Mouse (Mus musculus) thymus, postnatal 25 days (tissue): ENCODE results near the gene Zdhhc14.

ENCODE experiments used
- DNase-seq: peaks from one replicate; pipeline ENCODE4 v3.0.0; 2022

Gene Zdhhc14

DNA sequence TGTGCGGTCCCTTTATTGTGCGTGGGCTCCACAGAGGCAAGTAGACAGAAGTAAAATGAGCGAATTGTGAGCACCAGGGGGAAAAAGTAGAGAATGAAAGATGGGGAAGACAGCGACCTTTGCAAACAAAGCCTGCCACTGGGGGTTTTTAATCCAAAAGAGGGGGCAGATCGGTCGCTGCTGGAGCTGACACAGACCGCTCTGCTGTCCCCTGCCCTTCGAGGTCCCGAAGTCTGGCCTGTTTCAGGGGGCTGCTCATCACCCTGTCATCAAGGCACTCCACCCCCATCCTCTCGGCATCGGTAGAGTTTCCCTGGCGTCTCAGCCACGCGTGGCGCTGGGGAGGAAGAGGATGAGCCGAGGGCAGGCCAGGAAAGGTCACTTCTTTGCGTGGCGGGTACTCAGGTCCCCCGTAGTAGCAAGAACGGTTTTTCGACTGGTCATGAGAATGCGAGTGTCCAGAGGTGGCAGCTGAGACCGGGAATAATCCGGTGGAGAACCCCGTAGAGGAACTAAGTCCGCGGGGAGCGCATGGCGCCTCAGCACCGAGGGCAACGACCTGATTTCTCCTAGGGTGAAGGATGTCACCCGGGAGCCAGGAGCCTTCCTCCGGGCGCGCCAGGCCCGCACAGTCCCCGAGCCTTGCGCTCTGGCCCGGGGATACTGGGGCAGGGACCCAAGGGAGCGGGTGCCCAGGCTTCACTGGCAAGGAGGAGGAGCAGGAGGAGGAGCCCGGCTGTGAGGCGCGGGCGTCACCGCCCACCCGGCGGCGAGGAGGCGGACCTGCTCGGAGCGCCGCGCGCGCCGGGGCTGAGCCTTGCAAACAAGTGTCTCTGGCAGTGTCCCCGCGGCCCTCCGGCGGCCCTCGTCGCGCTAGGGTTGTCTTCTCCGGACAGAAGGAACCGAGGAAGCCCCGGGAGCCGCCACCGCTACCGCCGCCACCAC lies at the start of gene Zdhhc14:
Zdhhc14 (plus strand) TSS at position 757 of the 945 bp plus-strand sequence.
- DNase-seq, result peak; percentile 94

DNA sequence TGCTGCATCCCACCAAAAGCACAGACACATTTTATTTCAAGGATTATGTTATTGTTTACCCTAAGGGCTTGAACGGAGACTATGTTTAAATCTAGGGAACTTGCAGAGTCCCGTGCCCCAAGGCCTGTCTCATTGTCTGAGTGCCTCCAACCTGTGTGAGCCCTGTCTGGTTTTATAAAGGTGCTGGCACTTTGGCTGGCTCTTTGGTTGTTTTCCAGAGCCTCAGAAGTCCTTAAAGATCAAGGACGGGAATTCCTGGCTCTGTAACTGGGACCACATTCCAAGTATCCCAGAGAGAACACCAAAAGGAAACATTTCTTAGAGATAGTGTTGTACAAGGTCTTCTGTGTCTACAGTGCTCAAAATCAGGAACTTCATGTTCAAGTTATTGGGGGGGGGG lies 49.1 kb upstream of the Zdhhc14 start:
- DNase-seq, result no peak

DNA sequence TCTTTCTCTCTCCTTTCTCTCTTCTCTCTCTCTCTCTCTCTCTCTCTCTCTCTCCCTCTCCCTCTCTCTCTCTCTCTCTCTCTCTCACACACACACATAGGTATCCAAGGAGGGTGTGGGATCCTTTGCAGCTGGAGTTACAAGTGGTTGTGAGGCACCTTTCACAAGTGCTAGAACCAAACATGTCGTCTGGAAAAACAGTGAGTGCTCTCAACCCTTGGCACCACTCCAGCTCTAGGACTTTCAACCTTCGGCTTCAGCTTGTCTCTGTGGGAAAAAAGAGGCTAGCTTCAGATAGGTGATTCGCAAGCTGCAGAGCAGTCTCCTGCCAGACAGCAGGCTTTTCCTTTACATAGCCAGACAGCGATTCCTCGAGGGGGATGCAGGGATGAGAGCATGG lies 48.6 kb upstream of the Zdhhc14 start:
- peak; percentile 24 for DNase-seq

DNA sequence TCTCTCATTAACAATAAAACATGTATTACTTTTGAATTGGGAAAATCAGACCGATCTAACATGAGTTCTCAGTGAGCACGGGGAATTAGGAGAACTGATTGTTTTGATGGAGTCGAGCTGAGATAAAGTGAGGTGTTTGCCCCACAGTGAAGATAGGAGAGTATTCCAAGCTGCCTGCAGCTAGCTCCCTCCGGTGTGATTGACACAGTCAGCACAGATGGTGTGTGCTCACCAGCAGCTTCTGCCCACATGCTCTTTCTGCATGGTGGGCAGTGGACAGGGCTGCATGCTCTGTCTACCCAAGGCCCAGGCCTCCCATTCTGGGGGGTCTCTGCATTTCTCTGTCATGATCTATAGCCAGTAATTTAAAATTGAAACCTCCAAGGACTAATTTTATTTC lies 38.7 kb upstream of the Zdhhc14 start:
- no peak for DNase-seq

DNA sequence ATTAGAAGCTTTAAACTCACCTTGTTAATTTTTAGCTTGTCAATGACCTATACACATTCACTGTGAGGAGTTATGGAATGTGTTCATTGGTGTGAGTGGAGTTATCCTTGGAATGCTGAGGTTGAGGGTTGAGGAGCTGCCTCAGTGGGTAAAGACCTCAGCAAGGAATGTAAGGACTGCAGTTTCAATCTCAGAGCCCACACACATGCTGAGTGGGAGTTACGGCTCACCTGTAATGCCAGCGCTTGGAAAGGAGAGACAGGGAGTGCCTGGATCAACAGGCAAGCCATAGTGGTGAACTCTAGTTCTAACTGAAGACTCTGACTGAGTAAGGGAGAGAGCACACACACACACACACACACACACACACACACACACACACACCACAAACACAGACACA lies 28.4 kb upstream of the Zdhhc14 start:
- DNase-seq, result no peak

DNA sequence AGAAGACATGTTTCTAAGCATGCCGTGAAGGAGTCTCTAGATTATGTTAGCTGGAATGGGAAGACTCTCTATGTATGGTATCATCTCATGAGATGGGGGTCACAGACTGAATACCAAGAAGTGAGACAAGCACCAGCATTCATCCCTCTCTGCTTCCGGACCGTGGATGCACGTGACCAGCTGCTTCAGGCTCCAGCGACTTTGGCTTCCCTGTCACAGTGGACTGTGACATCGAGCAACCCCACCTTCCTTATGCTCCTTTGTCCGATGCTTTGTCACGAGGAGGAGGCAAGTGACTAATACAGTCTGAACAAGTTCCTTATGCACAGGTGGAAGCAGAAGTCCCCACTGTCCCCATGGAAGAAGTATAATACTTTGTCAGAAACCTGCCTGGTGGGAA lies 25.6 kb upstream of the Zdhhc14 start:
- no peak for DNase-seq

DNA sequence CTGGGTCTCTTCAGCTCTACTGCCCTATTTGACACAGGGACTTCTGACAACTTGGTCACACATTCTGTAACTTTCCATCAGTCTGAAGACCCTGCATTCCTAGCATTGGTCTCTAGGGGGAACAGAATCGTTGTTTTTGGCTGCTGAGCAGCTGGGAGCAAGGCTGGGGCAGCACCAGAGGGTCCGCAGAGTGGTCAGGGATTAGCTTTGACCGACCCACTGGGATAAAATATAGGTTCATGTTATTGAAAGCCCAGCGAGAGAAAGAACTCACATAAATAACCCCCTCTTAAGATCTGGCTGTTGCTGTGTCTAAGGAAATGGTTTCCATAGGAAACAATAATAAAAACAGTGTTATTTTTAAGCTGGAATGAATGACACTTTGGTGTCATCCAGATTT lies 25.2 kb upstream of the Zdhhc14 start:
- DNase-seq, result no peak

DNA sequence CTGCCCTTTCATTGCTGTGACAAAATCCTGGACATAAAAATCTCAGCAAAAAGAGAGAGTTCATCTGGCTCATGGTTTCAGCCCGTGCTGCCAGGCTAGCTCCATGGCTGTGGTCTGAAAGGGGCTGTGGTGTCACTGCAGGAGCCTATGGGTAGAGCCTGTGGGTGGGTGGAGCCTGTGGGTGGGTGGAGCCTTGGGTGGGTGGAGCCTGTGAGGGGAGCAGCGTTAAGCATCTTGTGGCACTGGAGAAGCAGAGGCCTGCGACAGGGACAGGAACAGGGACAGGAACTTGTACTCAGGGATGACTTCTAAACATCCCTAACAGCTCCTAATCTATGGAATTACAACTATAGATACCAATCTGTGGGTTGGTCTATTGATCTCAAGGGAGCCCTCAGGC lies 20.1 kb upstream of the Zdhhc14 start:
- DNase-seq, result no peak

DNA sequence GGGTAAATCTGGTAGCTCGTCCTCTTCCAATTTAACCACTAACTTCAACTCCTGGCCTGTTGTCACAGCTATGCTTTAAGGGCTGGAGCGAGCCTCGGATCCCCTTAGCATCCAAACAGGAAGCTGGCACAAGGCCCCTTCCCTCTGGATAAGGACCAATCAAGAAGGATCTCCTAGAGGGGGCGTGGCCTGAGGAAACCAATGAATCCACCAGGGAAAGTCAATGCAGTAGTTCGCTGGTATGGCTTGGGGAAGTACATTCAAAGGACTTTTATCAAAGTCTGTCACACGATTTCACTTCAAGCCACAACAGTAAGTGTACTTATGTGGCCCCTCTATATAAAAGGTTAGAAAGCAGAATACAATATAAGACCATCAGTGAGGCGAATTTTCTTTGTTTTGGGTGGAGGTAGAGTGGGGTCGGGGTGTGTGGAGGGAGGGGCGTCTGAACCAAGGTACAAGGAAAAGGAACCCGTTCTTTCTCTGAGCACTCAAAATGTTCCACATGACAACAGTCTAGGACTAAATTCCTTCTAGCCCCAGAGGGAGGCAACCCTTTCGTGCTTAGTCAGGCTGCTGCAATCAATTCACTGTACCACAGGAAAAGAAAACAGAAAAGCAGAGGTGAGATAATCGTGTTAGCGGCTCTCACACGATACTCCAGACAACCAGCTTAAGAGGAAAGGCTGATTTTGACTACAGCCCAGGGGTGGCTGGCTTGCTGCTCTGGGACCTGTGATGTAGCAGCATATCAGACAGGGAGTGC lies 16.2 kb upstream of the Zdhhc14 start:
- no peak for DNase-seq

DNA sequence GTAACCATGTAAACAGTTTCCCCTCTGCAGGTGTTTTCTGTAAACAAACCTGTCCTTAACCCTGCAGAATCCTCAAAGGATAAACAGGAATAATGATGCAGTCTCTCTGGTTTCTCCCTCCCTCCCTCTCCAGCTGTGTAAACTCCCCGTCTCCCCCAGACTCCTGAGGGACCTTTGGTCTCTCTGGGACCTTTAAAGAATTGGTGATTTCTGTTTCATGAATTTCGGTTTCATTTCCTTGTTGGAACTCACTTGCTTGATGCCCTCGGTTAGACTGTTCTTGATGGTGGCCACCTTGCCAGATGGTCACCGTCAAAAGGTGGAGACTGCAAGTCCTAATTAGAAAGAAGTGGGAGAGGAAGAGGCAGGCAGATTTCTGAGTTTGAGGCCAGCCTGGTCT lies 8.9 kb upstream of the Zdhhc14 start:
- no peak for DNase-seq

DNA sequence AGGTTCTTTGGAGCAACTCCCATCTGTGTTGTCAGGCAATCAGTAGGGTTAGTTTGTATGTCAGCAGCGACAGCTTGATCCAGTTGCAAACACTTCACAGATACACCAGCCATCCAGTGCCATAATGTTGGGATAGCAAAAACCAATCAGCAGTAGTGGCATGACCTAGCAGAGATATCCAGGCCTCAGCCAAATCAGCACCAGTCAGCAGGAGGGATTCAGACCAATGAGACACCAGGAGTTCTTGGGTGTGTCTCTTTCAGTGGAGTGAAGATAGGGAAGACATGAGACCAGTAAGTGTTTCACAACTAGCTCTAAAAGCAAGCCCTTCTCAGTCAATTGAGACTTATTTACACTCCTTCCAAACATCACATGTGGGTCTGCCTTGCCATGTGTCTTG lies 7.7 kb upstream of the Zdhhc14 start:
- no peak for DNase-seq

DNA sequence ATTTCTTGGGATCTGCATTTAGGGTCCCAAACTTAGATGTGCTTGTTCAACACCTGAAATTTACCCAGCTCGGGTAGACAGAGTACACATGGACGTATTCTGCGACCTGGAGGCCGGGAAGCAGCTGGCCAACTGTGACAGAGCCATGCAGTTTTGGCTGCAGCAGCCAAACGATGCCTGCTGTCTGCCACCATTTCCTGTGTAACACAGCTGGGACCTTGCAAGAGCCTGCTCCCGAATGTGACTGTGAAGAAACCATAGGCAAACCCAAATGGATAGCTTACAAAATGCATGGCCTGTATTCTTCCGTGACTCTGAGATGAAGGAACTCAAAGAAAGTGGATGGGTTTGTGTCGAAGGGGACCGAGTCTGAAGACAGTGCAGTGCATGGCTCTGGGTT lies 4.2 kb upstream of the Zdhhc14 start:
- peak; percentile 73 for DNase-seq

DNA sequence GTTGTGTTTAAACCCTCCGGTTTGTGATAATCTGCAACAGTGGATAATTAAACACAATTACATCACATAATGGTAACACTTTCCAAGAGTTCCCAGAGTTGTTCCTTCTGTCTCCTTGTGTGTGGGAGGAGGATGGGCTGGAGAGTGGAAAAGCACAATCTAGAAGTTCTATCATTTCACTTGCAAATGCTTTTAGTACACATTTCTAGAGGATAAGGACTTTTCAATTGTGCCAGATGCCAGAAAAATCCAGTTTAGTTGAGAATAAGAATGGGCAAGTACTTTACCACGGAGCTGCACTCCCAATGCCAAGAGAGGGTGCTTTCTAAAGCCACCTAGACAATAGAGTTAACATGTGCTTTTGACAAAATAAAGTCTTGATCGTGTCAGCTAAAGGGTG lies 2.0 kb upstream of the Zdhhc14 start:
- no peak for DNase-seq

DNA sequence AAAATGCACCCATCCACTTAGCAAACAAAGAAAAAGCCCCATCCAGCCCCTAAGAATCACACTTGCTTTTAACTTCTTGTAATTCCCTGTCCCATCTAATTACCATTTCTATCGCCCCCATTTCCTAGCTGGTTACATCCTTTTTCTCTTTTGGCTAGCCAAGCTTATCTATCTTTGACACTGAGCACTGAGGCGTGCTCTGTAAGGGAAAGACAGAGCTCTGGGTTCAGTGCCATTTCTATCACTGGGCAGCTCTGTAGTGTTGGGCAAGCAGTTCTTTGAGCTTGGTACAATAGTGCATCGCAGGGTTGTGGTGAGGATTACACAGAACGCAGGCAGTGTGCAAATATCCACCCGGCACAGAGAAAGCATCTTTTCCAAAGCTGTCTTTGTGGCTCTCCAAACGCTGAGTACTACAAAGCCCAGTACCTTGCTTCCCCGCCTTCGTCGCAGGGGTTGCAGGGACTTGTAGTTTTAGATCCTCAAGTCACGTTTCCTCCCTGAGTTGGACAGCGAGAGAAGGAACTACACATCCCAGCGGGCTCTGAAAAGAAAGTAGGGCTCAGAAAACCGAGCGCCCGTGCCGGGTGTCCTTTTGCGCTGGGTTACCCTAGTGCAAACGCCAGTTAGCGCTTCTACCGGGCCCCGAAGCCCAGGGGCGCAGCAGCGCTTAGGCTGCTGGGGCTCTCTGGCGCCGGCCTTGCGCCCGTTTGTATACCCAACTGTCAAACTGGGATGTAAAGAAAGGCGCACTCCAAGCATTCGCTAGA lies 1.1 kb upstream of the Zdhhc14 start:
- DNase-seq, result peak; percentile 90

DNA sequence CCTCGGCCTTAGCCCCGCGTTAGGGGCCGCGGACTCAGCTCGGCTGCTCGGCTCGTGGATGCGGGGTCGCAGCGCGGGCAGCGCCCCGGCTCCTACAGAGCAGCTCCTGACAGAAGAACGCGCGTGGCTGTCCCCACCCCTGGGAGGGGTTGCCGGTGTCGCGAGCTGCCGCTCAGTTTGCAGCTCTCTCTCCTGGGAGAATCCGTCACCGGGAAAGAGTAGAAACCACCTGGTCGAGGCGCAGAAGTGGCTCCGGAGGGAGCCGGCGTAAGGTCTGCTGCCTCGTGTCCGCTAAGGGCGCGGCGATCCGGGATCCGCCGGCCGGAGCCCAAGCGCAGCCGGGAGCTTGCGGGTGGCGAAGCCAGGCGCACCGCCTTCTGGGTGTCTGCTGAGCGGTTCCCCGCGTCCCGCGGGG lies 396 bp downstream of the Zdhhc14 start:
- DNase-seq, result no peak

DNA sequence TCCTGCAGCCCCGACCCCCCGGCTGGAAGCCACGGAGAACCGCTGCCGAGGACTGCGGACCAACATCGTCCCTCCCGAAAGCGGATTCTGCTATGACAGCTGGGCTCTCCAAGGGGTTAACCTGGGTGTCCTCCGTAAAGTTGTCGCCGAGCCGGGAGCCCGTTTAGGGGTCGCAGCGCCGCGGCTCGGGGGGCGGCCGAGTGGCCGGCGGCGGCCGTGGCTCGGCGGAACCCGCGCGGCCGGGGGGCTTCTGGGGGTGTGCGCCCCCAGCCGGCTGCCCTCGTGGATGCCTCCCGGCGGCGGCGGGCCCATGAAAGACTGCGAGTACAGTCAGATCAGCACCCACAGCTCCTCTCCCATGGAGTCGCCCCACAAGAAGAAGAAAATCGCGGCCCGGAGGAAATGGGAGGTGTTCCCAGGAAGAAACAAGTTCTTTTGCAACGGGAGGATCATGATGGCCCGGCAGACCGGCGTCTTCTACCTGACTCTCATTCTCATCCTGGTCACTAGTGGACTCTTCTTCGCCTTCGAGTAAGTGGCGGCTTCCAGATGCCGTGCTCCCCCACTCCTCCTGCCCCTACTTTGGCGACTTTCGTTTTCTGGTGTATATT lies 909 bp downstream of the Zdhhc14 start:
- peak; percentile 67 for DNase-seq

DNA sequence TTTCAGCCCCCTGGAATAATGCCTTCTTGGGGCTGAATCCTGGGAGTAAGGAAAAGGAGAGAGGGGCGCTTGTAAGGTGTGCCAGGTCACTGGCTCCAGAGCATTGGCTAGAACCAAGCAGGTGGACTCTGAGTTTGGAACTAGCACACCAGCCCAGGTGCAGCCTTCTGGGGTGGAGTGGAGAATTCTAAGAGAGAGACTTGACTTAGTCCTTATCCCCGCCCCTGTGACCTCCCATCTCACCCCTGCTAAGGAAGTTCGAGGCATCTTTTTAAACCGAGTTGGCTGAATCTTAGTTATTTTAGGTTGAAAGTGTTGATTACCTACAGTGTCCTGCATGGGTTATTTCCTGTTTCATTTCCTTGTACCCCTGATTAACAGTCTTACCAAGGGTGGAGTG lies 1.5 kb downstream of the Zdhhc14 start:
- peak; percentile 57 for DNase-seq

DNA sequence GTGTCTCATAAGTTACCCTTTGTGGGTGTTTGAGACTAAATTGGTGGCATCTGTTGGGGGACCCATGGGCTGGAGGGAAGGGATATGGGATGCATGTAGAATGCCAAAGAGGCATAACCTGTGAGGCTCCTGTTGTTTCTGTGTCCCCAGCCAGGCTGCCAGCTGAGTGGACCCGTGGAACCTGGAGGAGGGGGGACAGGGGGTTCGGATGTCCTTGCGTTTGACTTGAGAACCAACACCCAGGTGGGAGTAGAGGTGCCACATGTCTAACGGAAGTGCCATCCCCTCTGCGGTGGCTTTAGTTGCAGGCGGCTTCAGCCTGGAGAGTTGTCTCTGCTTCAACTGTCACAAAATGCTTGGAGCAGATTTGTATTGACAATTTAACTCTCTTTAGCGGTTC lies 2.5 kb downstream of the Zdhhc14 start:
- no peak for DNase-seq

DNA sequence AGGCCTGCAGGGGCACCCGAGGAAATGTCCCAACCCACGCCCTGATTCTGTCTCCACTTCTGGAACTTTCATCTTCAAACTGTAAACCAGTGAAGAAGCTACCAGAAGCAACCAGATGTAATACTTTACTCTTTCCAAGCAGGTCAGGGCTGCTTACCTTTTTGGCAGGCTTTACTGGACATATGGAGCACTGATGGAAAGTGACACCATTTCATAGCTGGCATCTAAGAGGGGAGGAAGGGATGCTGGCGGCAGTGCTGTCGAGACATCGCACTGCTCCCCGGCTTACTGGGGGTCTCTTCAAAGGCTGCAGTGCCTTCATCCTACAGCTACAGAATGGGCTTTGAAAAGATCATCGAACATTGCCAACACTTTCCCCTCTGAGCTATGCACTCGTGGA lies 5.3 kb downstream of the Zdhhc14 start:
- no peak for DNase-seq

DNA sequence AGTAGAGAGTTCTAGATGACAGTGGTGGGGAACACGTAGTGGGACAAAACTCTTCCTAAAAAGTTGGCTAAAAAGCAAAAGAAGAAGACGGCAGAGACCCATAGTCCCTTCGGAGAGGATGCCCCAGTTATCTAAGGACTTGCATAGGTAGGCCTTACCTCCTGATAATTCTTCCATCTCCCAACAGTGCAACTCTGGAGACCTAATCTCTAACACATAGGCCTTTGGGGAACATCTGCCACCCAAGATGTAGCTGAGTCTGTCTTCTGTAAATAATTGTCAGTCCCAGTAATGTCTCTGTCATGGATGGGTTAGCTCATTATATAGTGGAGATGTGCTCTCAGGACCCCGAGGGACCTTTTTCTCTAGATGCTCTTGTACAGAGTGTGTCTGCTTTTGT lies 6.6 kb downstream of the Zdhhc14 start:
- no peak for DNase-seq

DNA sequence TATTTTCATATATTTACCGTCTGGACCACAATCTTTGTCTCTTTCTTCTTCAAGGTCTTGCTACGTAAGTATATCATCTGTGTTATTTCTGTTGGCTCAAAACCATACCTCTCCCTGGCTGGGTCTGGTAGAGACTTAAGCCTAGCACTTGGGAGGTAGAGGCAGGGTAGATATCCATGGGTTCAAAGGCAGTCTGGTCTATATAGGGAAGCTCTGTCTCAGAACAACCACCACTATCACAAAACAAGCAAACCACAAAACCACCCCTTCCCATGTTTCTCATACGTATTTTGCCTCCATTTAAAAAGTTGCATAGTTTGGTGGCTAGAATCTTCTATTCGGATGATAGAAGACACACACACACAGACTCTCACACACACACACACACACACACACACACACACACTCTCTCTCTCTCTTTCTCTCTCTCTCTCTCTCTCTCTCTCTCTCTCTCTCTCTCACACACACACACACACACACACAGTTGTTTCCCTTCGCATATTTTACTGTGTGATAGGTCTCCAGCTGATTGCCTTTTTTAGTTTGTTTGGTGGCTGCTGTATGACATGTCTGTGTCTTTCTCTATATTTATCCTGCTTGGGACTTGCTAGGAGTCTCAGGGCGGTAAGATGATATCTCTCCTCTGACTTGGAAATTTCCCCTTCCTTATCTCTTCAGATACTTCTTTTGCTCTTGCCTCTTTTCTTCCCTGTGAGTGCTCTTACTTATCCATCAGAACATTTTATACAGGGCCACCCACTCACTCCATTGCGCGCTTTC lies 11.8 kb downstream of the Zdhhc14 start:
- DNase-seq, result no peak

DNA sequence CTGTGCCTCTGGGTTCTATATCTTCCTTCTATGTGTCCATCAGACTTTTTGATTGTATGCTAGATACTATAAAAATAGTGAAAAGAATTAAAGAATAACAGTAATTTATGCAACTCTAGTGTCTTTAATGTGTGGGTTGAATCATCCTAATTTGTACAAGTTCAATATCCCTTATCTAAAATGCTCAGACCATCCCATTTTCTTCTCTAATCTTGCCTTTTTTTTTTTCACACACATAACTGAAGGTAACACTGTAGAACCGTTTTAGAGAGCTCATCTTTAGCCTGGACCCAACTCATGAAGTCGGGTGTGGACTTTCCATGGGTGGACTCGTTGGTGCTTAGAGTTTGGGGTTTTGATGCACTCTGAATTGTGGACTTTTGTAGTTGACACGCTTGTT lies 12.6 kb downstream of the Zdhhc14 start:
- DNase-seq, result no peak
